Mouse (Mus musculus) adrenal gland, postnatal 0 days (tissue): ENCODE results near the gene Rps10. TPM values are rescaled to one million over a fixed set of nuclear protein-coding genes. Genes with fewer than 3 reads are reported as not detected.

Experiments used
- polyA plus RNA-seq: library from polyadenylated mRNA; unstranded; fragments of >200 nt; fragmentation: Nextera tagmentation; extraction: Ambion mirVana; gene quantifications from 2 replicates; pipeline ENCODE4 v1.2.1, GENCODE M21; 2015

The Rps10 gene
- 862 and 1,179 TPM in 2 replicates for polyA plus RNA-seq

GRCm38 (mm10) chr17:27636132-27637020, at the start of gene Rps10:
Rps10 (minus strand) TSS chr17:27636669.

DNA sequence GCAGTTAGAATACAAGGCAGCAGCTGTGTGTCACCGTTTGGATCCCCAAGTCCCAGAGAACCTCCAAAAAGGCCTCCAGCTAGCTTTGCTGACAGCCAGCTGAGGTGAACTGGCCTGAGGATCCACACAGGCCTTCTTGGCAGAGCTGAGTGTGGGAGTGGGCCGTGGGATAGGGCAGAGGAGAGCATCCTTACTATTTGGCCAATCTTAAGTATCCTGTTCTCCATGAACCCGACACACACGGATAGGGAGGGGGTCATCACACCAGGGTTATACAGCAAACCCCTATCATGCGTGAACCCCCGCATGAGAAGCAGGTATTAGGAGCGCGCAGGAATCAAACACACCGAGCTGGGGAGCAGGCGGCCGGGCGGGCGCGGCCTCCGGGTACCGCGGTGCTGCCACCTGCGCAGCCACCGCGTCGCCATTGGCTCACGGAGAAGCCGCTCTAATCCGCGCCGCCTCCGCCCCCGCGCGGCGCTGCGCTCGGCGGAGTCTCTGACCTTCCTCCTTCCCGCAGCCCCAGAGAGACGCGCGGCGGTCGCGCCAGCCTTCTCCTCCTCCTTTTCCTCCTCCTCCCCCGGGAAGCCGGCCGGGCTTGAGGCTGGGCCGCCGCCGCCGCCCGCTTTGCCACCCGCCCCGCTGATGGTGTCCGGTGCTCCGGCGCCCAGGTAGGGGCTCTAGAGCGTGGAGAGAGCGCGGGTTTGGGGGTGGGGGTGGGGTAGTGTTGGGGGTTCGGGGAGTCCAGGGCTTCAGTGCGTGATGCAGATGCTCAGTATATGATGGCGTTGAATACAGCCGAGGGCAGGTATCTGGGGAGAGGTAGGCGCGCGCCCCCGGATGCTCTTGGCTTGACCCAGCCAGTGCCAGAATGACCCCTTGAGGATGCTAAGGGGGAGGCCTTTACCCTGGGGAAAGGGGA, 18.9 kb upstream of the Rps10 start, which contains the start of gene Pacsin1:
Gene Pacsin1 (plus strand): TSS at position 421 of the 922 bp plus-strand sequence.

DNA sequence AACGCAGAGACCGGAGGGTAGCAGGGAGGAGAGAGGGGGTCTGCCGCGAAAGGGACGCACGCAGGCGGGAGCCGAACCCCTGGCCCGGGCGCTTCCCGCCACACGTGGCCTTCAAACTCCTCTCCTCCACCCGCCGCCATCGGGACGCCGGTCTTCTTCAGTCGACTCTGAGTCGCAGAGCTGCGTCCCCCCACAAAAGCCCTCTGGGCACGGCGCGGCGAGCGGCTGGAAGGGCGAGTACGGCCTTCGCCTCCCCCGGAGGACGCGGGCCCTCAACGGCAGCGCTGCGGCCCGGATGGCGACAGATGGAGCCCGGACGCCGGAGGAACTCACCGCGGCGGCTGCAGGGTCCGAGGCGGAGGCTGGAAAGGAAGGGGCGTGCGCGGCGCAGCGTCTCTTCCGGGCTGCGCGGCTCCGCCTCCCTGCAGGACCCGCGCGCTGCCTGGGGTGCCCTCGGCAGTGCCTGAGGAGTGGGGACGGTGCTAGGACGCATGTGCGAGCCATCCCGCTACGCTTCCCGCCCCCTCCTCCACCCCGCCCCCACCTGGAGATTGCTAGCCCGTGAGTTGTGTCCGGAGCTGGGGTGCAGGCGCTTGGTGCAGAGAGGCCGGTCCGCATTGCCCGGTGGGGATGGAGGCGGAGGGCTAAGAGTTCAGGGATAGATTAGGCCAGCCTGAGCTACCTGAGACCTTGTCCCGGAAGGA, 1.4 kb downstream of the Rps10 start, which contains the start of gene RPS10-NUDT3:
Gene RPS10-NUDT3 (minus strand): TSS at position 352 of the 704 bp plus-strand sequence.

DNA sequence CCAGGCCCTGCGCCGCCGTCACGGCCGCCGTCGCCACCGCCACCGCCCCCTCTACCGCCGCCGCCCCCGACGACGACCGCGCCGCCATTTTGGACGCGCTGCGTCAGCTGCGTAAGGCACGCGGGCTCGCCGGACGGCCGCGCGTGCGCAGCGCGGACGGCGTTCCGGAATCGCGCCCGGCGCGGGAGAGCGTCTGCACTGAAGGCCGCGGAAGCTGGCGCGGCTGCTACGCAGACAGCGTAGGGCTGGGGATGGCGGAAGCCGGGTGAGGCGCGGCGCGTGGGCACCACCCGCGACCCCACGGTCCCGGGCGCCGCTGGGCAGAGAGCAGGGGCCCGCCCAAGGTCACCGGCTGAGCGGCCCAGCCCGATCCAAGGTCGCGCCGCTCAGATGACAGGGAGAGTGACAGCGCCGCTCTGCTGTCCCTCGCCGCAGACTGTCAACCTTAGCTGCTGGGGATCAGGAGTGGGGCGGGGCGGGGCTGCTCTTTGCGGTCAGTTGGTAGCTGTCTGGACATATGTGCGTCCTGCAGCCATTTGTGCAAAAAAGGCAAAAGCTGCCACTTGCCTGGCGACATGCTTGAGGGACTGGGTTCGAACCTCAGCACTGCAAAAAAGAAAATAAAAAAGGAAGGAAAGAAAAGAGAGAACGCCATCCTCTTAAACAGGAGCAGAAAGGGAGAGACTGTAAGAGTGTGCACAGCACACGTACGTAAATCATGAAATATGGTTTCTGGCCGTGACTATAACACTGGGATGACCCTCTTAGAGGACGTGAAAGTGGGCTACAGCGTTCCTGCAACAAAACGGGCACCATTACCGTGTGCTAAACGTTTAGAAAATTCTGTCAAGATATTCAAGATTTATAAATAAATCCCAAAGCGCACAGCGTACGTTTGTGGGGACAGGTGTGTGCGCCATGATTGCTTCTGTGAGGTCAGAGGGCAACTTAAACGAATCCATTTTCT, 12.8 kb downstream of the Rps10 start, which contains the start of gene Nudt3:
Gene Nudt3 (minus strand): TSS at position 136 of the 967 bp plus-strand sequence.

Other genes starting within 250 kb of the Rps10 start
- 0.39 and 0.47 TPM in 2 replicates for gene Grm4, start 115.3 kb downstream of the Rps10 start, polyA plus RNA-seq
- gene Hmga1, start 80.2 kb downstream of the Rps10 start, polyA plus RNA-seq, result 50.7 and 54.5 TPM in 2 replicates
- gene AI413582, start 70.9 kb downstream of the Rps10 start, polyA plus RNA-seq, result 29.8 and 44.3 TPM in 2 replicates
- 68.1 and 68.2 TPM in 2 replicates for gene Nudt3, start 13.2 kb downstream of the Rps10 start, polyA plus RNA-seq
- not detected in 2 replicates for gene RPS10-NUDT3, start 1.4 kb downstream of the Rps10 start, polyA plus RNA-seq
- gene Pacsin1, start 18.8 kb upstream of the Rps10 start, polyA plus RNA-seq, result 4.0 and 6.4 TPM in 2 replicates
- 0.25 and 0.27 TPM in 2 replicates for gene Spdef, start 92.3 kb upstream of the Rps10 start, polyA plus RNA-seq
- gene D17Wsu92e, start 184.0 kb upstream of the Rps10 start, polyA plus RNA-seq, result 13.6 and 21.4 TPM in 2 replicates
- gene Snrpc, start 201.5 kb upstream of the Rps10 start, polyA plus RNA-seq, result 206 and 224 TPM in 2 replicates
- gene Uhrf1bp1, start 219.8 kb upstream of the Rps10 start, polyA plus RNA-seq, result 2.0 and 2.4 TPM in 2 replicates